Mouse (Mus musculus) kidney, embryonic 16.5 days (tissue): Measurements from ENCODE around the gene Sumo3. TPM values are rescaled to one million over a fixed set of nuclear protein-coding genes. Genes with fewer than 3 reads are reported as not detected.

ENCODE experiments used
- ATAC-seq: fragments of 200-750 bp; cut with Nextera tagmentation; 2 replicates; pipeline ENCODE4 v1.8.0; 2017; ENCODE audit warnings: moderate TSS enrichment; ENCODE audit not compliant: low FRiP score, low TSS enrichment
- H3K27ac ChIP-seq: fragments of 300-500 bp; sonication (generic); 2 replicates; pipeline ENCODE4 v1.5.1; 2014; ENCODE audit warnings: low read length
- H3K27me3 ChIP-seq: fragments of 300-500 bp; sonication (generic); 2 replicates; pipeline ENCODE4 v1.6.1; 2014; ENCODE audit warnings: low read length, control low read depth, mixed read lengths; ENCODE audit not compliant: insufficient read depth
- H3K36me3 ChIP-seq: fragments of 300-500 bp; sonication (generic); 2 replicates; pipeline ENCODE4 v1.6.1; 2014; ENCODE audit warnings: low read length, control low read depth, mixed read lengths; ENCODE audit not compliant: insufficient read depth
- H3K4me1 ChIP-seq: fragments of 300-500 bp; sonication (generic); 2 replicates; pipeline ENCODE4 v1.6.1; 2014; ENCODE audit warnings: low read length, control low read depth, mixed read lengths; ENCODE audit not compliant: insufficient read depth
- H3K4me2 ChIP-seq: fragments of 300-500 bp; sonication (generic); replicated peaks from 2 replicates; pipeline ENCODE4 v1.6.1; 2014; ENCODE audit warnings: low read depth, low read length
- H3K4me3 ChIP-seq: fragments of 300-500 bp; sonication (generic); 2 replicates; pipeline ENCODE4 v1.5.1; 2014; ENCODE audit warnings: mild to moderate bottlenecking, low read length
- H3K9ac ChIP-seq: fragments of 300-500 bp; sonication (generic); replicated peaks from 2 replicates; pipeline ENCODE4 v1.6.1; 2014; ENCODE audit warnings: low read length
- H3K9me3 ChIP-seq: fragments of 300-500 bp; sonication (generic); 2 replicates; pipeline ENCODE4 v1.6.1; 2016; ENCODE audit warnings: low read length, control low read depth
- WGBS: fragments of 180-500 bp; shearing (Covaris S2); extraction: QIAGEN DNeasy Blood & Tissue Kit; methylation state at CpG from one replicate; pipeline ENCODE4 v1.1.7; 2014; 5-methylcytosine and 5-hydroxymethylcytosine counted together
- polyA plus RNA-seq: library from polyadenylated mRNA; unstranded; fragments of >200 nt; fragmentation: Nextera tagmentation; extraction: Ambion mirVana; gene quantifications from 2 replicates; pipeline ENCODE4 v1.2.1, GENCODE M21; 2015

Sumo3 gene
- polyA plus RNA-seq, 1 experiment from 2014 or later: 365 TPM

GRCm38 (mm10) chr10:77572225-77572624 lies 33.7 kb upstream of the Sumo3 start:
- ATAC-seq: no peak
- H3K9ac ChIP-seq: no peak overlapping the region

DNA sequence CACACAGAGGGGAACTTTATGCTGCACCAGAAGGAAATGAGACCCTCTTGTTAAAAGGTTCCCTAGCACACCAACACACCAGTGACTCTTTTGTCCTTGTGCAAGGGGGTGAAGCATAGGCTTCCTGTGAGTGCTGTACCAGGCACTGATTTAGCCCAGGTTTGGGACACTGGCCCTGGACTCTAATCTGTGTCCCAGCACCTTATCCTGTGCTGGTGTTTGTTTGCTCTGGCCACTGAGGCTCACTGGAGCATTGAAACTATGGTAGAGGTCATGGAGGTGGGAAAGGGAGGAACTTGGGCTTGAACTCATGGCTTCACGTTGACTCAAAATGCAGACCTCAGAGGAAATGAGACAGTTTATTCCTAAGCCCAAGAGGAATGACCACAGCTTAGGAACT lies 32.7 kb upstream of the Sumo3 start:
- ATAC-seq: no peak
- Histone ChIP-seq H3K9me3 (no peaks in the 10 kb centered on the region), H3K4me3 (no peak overlapping the region), H3K27ac (no peak overlapping the region), H3K27me3 (no peaks in the 10 kb centered on the region), H3K4me1 (peaks cover 4% of the 10 kb centered on the region; the same call in 1 of the 2 replicates), H3K36me3 (no peaks in the 10 kb centered on the region), H3K4me2 (no peak overlapping the region), H3K9ac (no peak overlapping the region)
- 33% methylated on average over 1 of the region's 1 CpGs for WGBS

More at GRCm38 (mm10) chr10:77572225-77572624, 33.7 kb upstream of the Sumo3 start:
- 14% methylated on average over 3 of the region's 3 CpGs for WGBS
- H3K4me2 ChIP-seq: no peak overlapping the region
- H3K36me3 ChIP-seq: no peaks in the 10 kb centered on the region
- no peaks in the 10 kb centered on the region for H3K27me3 ChIP-seq
- H3K9me3 ChIP-seq: no peaks in the 10 kb centered on the region
- H3K27ac ChIP-seq: no peak overlapping the region
- no peak overlapping the region for H3K4me3 ChIP-seq
- H3K4me1 ChIP-seq: peaks cover 4% of the 10 kb centered on the region; the same call in 1 of the 2 replicates

DNA sequence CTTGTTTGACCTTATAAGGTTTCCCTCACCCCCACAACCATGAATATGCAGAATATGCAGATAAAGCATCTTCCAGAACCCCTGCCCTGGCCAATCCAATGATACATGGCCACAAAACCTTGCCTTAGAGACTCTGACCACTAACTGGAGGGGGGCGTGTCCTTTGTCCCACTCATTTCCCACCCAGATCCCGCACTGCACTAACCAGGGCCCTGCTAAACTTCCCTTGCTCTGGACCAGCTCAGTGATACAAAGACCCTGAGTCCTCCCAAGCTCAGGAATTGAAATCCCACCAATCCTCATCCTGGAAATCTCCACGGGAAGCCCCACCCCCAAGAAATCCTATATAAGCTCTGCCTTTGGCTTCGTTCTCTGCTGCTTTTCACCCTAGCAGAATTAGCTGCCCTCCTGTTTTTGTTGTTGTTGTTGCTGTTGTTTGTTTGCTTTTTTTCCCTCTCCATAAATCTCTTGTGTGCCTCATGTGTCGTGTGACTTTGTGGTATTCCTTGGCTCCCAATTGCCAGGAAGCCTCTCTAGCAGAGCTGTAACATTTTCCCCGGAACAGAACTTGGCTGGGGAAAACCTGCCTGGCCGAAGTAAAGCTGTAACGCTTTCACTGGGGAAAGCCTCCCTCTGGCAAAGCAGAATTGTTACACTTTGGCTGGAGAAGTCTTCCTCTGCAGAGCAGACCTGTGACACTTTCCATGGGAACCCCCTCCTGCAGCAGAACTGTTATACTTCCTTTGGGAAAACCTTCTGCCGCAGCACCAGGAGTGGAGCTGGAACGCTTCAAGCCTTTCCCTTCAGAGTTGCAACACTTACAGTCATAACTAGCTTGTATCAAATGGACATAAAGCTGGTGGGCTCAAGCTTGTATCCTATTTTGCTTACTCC lies 25.6 kb upstream of the Sumo3 start:
- no peak overlapping the region for H3K27ac ChIP-seq
- ATAC-seq: no peak
- no peak overlapping the region for H3K4me3 ChIP-seq
- H3K4me2 ChIP-seq: no peak overlapping the region
- 59% methylated on average over 10 of the region's 10 CpGs for WGBS
- H3K4me1 ChIP-seq: peaks cover 24% of the 10 kb centered on the region
- H3K27me3 ChIP-seq: no peaks in the 10 kb centered on the region
- H3K36me3 ChIP-seq: no peaks in the 10 kb centered on the region
- no peaks in the 10 kb centered on the region for H3K9me3 ChIP-seq
- H3K9ac ChIP-seq: no peak overlapping the region

DNA sequence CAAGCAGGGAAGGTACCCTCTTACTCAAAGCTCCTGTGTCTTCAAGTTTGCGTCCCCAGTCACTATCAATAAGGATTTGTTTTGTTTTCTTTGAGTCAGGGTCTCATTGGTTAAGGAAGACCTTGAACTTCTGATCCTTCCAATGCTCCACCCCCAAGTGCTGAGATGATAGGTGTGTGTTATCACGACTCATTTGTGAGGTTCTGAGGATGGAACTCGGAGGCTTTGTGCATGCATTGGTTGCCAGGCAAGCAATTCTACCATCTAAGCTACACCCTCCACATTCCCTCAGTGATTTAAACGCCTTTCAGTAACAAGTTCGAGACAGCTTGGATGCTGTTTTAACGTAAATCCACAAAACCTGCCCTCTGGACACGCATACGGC lies 24.9 kb upstream of the Sumo3 start:
- no peaks in the 10 kb centered on the region for H3K36me3 ChIP-seq
- H3K27me3 ChIP-seq: no peaks in the 10 kb centered on the region
- H3K9me3 ChIP-seq: no peaks in the 10 kb centered on the region
- peak overlapping the region; percentile 80 for H3K9ac ChIP-seq
- H3K27ac ChIP-seq: peak overlapping the region; percentile 86
- H3K4me3 ChIP-seq: peak overlapping the region; percentile 94
- peak; percentile 7; the same call in 1 of the 2 replicates for ATAC-seq
- H3K4me1 ChIP-seq: peaks cover 24% of the 10 kb centered on the region
- WGBS: 11% methylated on average over 8 of the region's 8 CpGs
- H3K4me2 ChIP-seq: peak overlapping the region; percentile 81

- H3K9ac ChIP-seq: peak within 1 kb of the TSS; percentile 88
- under 1% methylated on average over 64 of the region's 64 CpGs for WGBS
- peak within 1 kb of the TSS; percentile 95 for H3K4me2 ChIP-seq
- no peaks in the 10 kb centered on the region for H3K27me3 ChIP-seq
- H3K9me3 ChIP-seq: no peaks in the 10 kb centered on the region
- peaks cover 24% of the 10 kb centered on the region for H3K4me1 ChIP-seq
- peak within 1 kb of the TSS; percentile 94 for H3K4me3 ChIP-seq
- no peaks in the 10 kb centered on the region for H3K36me3 ChIP-seq
- ATAC-seq: peak; percentile 98
- peak within 1 kb of the TSS; percentile 98 for H3K27ac ChIP-seq
Measured at GRCm38 (mm10) chr10:77581408-77582284, 24.3 kb upstream of the Sumo3 start, which contains the start of gene Pttg1ip. Gene Pttg1ip (plus strand): TSS chr10:77581720.

DNA sequence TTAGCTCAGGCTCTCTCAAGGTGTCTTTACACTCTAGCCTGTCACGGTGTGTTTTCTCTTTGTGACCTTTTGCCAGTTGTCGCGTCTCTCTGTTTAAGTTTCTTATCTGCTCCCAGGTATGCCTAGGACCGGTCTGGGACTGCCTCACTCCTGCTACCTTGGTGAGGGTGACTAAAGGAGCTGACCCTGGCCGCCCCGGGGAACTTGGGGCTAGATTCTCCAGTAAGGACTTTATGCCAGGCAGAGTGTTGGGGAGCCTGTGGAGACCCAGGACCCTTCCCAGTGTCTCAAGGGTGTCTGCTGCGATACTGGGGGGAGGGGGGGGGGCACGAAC lies 23.6 kb upstream of the Sumo3 start:
- Histone ChIP-seq H3K4me2 (peak overlapping the region; percentile 95), H3K4me3 (peak overlapping the region; percentile 94), H3K27ac (peak overlapping the region; percentile 98), H3K27me3 (no peaks in the 10 kb centered on the region), H3K36me3 (no peaks in the 10 kb centered on the region), H3K9ac (peak overlapping the region; percentile 88), H3K9me3 (no peaks in the 10 kb centered on the region), H3K4me1 (peaks cover 24% of the 10 kb centered on the region)
- ATAC-seq: peak; percentile 9
- under 1% methylated on average over 8 of the region's 8 CpGs for WGBS

DNA sequence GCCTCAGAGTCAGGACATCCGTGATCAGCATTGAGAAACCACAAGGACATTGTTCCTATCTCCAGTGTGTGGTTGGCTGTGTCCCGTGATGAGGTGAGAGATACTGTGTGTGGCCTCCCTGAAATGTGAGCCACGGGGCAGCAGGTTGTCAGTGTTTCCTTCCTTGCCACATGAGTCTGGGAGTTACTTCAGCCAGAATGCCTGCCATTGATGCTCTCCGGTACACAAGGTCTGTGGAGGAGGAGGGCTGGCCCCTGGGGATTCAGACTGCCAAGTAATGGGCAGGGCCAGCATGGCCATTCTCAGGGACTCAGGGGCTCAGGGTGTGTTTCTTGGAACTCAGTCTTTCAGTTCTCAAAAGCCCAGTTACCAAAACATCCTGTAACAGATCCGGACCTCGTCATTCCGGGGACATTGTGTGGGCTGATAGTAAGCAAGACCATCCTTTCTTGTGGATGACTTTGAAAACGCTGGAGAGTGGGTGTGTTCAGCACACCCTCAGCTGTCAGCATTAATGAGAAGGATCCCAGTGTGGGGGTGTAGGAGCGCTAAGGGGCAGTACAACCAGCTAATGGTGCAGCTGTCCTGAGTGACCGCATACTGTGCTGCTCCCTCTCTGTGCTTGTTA lies 22.0 kb upstream of the Sumo3 start:
- Histone ChIP-seq H3K4me2 (peak overlapping the region; percentile 13), H3K9me3 (no peaks in the 10 kb centered on the region), H3K9ac (no peak overlapping the region), H3K36me3 (peaks cover 3% of the 10 kb centered on the region; the same call in 1 of the 2 replicates), H3K4me3 (no peak overlapping the region), H3K27me3 (no peaks in the 10 kb centered on the region), H3K27ac (0 out of 2 replicates have a peak overlapping the region, but pooled peaks have one; percentile 3), H3K4me1 (peaks cover 33% of the 10 kb centered on the region)
- WGBS: 47% methylated on average over 10 of the region's 10 CpGs
- no peak for ATAC-seq

DNA sequence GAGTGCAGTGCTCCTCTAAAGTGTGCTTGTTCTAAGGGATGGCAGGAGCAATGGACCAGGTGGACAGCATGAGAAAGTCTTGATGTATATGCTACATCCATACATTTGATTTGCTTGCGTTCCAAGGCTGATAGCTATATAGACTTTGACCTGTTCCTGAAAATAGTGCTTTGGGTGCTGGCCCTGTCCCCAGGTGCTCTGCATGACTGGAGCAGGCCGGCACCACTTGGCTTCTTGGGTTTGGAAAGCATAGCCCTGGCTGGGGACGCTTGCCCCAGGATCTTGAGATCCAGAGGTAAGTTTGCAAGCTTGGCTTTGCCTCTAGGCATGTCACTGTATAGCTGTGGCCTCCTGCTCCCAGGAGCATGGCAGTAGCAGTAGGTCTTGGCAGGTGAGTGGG lies 19.3 kb upstream of the Sumo3 start:
- no peaks in the 10 kb centered on the region for H3K9me3 ChIP-seq
- H3K9ac ChIP-seq: no peak overlapping the region
- peaks cover 3% of the 10 kb centered on the region; the same call in 1 of the 2 replicates for H3K36me3 ChIP-seq
- no peaks in the 10 kb centered on the region for H3K27me3 ChIP-seq
- no peak for ATAC-seq
- H3K4me3 ChIP-seq: no peak overlapping the region
- no peak overlapping the region for H3K4me2 ChIP-seq
- H3K4me1 ChIP-seq: peaks cover 39% of the 10 kb centered on the region
- 91% methylated on average over 3 of the region's 3 CpGs for WGBS
- H3K27ac ChIP-seq: no peak overlapping the region

DNA sequence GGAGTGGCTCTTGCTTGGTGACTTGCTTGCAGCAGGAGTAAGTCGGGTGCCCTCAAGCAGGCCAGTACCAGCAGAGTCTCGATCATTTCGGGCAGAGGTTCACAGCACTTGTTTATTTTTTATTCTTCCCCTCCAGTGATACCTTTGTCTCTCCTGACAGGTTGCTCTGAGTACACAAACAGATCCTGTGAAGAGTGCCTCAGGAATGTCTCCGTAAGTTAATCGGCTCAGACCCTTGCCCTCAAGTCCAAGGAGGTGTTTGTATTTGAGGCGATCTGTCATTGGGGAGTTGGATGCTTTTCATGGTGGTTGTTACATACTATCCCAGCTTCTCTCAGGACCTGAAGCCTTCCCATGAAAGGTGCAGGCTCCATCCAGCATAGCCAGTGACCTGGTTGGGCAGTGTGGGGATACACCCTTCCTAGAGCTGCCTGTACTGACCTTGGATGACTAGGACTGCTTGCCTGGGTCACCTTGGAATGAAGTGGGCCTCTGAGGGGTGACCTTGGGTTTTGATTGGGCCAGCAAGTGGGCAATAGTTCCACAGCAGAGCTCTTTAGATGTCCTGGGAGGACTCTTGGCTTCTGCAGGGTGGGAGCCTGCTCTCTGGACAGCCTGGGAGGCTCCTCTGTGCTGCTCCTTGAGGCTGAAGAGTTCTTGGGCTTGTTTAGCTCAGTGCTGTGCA lies 18.7 kb upstream of the Sumo3 start:
- Histone ChIP-seq H3K9me3 (no peaks in the 10 kb centered on the region), H3K9ac (no peak overlapping the region), H3K27me3 (no peaks in the 10 kb centered on the region), H3K4me2 (no peak overlapping the region), H3K27ac (peak overlapping the region; percentile 55; the same call in 1 of the 2 replicates), H3K36me3 (peaks cover 3% of the 10 kb centered on the region; the same call in 1 of the 2 replicates), H3K4me1 (peaks cover 37% of the 10 kb centered on the region), H3K4me3 (no peak overlapping the region)
- 79% methylated on average over 6 of the region's 6 CpGs for WGBS
- no peak for ATAC-seq
